Mouse (Mus musculus): ENCODE data around the gene Lrrc3.
"Not testable (repeated sequence)": the region's sequence is repeated elsewhere in the genome, so short reads cannot be mapped to it uniquely, and the experiment has no call there.

Gene Lrrc3

DNA sequence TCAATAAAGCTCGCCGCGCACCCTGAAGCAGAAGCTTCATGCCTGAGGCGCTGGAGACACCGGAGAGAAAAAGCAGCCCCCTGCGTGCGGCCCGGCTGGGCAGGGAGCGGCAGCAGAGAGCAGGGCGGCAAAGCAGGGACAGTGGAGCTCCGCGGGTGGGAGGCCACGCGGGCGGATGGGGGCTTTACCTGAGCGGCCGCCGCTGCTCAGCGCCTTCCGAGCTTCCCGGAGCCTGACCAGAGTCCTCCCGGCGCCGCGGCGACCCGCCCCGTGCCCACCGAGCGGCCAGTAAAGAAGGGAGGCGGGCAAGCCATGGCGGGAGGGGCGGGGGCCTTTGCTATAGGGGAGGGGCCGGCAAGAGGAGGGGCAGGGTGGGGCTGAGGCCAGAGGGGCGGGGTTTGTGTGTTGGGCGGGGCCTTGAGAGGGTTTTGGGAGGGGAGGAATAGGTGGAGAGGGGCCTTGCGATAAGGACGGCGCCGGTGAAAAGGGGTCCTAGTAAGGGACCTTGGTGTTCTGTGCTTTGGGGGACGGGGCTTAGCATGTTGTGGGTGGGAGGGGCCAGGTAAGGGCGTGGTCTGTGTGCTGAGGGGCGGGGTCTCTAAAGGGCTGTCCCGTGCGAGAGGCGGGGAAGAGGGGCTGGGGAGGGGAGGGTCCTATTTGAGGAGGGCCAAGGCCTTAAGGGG lies at the start of gene Lrrc3:
Lrrc3 (minus strand) TSS at position 326 of the 683 bp plus-strand sequence.
- DNase-seq (ENCODE audit: low spot score), result peak; percentile 64

DNA sequence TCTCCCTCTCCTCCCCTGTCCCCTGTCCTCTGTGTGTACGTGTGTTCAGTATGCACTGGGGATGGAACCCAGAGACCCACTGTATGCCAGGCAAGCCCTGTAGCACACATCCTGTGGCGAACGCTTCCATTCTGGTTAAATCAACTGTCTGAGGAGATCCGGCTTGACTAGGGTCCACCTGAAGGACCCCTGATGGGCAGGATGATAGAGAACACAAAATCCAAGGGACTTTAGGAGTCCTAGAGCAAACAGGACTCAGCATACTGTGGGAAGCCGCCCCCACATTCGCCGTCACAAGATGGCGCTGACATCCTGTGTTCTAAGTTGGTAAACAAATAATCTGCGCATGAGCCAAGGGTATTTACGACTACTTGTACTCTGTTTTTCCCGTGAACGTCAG lies 48.1 kb upstream of the Lrrc3 start:
- DNase-seq (ENCODE audit: low spot score), result not testable (repeated sequence)

DNA sequence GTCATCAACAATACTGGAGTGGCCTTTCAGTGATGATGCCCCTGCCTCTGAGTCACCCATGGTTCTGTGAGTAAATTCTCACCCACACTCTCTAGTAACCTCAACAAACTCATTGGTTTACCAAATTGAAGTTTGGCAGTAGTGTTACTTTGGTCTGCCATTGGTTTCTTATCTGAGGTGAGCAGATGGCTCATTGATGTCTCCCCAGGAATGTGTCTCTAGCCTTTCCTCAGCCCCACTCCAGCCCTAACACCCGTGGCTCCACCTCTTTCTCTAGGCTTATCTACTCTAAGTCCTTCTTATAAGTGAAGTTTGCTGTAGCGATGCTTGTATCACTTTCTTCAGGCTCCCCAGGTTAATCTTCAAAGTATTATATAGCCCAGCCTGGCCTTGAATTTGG lies 37.3 kb upstream of the Lrrc3 start:
- no peak for DNase-seq (ENCODE audit: low spot score)

DNA sequence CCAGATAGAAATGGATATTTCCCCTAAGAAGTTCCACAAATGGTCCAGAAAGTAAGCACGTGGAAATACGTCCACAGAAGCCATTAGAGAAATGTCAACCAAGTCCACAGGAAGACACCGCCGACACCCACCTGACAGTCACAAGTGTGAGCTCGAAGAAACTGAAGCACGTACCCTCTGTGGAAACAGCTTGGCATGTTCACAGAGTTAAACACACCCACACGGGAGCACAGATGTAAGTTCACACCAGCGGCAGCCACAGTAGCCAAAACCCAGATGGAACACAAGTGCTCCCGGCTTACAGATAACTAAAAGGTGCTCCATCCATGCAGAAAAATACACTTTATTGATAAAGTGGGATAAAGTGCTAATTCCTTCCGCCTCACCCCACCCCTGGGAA lies 25.0 kb upstream of the Lrrc3 start:
- no peak for DNase-seq (ENCODE audit: low spot score)

DNA sequence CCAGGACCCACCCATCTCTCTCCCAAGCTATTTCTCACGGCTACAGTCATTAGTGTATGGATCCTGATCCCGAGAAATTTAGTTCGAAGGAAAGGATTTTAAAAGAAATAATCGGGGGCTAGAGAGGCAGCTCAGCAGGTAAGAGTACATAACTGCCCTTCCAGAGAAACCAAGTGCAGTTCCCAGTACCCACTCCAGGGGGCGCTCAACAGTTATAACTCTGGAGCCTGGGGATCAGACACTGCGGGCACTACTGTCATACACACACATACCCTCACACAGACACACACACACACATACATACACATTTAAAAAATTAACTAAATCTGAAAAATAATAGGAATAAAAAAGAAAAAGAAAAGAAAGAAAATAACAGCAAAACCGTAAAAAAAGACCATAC lies 23.8 kb upstream of the Lrrc3 start:
- peak; percentile 72 for DNase-seq (ENCODE audit: low spot score)

DNA sequence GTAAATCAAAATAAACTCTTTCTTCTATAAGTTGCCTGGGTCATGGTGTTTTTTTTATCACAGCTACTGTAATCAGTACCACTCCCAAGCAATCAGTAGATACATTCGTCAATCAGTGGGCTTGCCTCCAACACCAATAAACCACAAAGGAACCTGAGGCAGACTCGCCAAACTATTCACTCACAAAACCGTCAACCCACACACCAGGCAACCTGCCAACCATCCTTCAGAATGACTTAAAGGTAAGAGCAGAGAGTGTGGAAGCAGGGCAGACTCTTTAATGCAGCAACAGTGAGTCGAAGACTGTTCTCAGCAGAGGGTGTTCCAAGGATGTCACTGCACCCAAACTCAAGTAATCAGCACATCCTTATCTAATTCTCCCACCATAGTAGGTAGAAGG lies 20.3 kb upstream of the Lrrc3 start:
- DNase-seq (ENCODE audit: low spot score), result no peak

DNA sequence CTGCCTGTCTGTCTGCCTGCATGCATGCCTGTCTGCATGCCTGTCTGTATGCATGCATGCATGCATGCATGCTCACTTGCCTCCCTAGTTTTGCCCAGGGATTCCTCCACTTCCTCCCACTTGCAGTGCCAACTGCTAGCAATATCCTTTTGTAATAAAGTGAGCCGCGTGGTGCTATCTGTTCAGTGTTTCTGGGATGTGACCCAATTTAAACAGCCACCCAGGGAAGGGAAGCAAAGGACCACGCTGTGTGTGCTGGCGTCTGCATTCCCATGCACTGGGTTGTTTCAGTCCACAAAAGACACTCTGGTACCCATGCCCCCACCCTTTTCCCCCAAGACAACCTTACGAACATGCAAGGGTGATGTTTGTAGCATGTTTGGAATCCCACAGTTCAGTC lies 18.7 kb upstream of the Lrrc3 start:
- no peak for DNase-seq (ENCODE audit: low spot score)

DNA sequence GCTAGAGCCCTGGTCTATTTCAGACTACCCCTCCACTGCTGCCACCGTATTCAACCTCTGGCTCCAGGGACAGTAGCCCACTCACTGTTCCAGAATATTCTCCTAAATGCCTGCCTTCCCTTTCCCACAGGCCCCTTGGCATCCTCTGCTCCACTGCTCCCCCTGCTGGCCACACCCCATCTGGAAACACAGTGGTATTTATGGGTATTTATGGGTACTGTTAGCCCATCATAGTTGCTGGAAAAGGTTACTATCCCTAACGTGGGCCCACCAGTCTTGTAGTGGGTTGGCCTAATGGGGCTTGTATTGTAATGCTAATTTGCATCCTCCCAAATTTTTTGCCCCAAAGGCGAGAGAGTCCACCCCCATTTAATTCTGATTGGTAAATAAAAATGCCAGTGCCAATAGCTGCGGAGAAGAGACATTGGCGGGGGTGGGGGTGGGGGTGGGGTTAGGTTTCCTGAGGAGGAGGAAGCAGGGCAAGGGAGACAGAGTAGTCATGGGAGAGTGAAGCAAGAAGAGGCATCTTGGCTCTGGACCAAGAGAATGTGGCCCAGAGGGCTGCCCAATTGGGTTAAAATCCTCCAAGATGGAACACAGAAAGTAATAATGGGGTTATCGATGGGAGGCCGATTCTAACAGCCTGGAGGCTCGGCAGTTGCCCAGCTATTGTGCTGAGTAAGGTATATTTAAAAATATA lies 14.4 kb upstream of the Lrrc3 start:
- DNase-seq (ENCODE audit: low spot score), result peak; percentile 68

DNA sequence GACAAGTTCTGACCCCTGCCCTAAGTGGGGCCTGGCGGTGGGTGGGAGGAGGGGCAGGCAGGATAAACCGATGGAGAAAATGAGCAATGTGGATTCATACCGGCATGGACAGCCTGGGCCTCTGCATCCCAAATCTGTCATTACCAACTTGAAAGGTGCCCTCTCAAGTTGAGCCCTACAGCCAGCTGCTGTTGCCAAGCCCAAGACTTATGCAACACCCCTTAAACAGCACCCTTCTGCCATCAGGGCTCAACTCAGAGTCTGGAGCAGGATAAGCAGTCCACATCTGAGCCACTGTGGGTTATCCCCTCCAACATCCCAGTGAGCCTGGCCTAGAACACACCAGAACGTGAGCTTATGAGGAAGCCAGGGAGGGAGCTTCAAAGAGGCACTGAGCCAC lies 11.0 kb upstream of the Lrrc3 start:
- no peak for DNase-seq (ENCODE audit: low spot score)

DNA sequence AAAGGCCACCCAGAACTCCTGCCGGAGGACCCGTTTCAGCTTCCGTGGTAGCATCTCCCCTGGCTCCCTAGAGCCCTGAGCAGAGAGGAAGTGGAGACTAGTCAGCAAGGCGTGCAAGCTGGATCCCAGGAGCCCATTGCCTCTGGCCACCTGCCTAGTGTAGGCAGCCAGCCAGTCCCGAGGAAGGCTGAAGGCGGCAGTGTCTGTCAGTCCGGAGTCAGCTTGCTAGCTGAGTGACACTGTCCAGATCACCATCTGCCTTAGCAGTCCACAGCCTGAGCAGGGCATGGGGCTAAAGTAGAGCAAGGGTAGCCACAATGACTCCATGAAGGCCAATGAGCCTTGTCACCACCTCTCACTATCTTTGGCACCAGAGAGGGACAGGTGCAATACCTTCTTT lies 10.3 kb upstream of the Lrrc3 start:
- peak; percentile 18 for DNase-seq (ENCODE audit: low spot score)

DNA sequence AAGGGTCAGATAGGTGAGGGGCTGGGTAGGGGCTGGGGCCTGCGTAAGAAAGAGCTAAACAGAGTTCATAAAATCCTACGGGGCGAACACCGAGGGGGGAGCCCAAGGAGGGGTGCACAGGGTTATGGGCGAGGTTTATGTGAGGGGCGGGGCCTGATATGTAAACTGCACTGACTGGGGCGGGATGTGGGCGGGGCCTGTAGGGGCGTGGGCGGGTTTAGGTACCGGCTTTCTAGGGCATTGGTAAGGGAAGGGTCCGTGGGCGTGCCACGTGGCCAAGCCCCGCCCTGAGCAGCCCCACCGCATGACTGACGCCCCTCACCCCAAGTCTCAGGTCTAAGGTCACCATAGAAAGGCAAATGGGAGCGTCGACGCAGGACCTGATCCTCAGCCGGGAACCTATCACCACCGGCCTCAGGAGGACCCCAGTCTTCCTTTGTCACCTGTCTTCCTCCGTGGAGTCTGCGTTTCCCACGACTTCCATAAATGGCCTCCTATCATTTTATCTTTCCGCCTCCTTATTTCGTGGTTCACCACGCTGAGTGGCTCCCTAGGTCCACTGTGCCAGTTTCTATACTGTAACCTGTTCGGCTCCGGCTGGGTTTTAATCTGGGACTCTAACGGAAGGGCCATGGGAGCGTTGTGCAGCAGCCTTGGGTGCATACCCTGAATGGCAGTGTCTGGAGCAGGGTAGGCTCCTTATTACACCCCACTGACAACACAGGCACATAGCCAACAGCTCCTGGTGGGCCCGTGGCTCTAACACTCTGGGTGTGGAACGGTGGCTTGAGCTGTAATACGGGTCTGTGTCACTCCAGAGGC lies 769 bp upstream of the Lrrc3 start:
- peak; percentile 57 for DNase-seq (ENCODE audit: low spot score)

DNA sequence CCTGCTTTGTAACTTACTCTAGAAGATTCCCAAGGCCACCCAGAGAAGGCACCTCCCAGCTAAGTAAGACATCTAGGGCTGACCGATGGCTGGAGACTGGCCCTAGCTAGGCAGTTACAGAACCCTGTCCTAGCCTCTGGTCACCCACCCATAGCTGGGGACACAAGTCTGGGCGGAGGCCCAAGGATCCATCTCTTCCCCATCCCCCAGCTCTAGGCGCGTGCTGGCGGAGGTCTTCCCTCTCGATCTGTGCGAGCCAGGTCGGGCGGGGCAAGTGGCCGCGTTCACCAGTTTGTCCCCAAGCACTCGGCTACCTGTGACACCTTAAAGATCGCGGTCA lies 495 bp downstream of the Lrrc3 start:
- no peak for DNase-seq (ENCODE audit: low spot score)

DNA sequence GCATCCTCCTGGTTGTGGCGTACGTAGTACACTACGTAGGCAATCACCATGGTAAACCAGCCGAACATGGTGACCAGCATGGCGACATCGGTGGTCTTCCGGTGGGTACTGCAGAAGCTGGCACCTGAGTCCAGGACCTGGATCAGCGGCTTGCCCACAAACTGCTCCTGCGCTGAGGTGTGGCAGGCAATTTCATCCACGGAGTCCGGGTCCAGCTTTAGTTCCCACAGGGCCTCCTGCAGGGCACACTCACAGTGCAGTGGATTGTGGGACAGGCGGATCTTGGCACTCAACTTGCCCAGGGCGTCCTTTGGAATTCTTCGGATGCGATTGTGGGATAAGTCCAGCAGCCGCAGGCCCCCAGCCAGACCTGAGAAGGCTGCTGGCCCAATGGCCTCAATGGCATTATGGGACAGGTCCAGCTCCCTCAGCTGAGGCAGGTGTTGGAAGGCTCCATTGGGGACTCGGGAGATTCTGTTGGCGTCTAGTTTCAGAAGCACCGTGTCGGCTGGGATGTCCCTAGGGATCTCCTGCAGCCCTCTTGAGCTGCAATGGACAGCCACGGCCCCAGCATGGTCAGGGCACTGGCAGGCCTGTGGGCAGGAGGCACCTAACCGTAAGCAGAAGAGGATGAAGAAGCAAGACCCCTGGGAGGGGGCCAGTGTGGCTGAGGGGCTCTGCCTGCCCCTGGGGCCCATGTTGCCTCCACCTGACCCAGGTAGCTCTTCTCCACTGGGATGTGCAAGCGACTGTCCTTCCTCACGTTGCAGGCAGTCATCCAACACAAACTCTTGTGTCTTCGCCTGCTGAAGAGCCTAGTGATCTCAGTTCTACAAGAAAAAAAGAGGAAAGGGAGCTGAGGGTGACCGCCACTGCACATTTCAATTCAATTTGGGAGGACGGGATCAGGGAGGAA lies 1.2 kb downstream of the Lrrc3 start:
- no peak for DNase-seq (ENCODE audit: low spot score)

DNA sequence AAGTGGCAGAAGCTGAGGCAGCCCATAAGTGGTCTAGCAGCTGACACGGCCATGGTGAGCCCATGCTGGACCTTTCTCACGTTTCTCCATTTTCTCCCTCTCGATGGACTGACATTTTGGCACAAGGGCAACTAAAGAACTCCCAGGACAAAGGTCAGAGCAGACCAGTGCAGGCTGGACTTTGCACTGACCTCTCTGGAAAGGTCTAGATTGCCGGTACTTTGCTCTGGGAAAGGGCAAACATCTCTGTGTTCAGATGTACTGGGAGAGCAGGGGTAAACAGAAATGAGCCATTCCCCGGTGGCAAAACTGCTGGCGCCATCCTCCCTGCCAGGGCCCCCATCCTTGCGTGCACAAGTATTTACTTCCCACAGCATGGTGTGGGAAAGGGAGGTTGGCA lies 2.2 kb downstream of the Lrrc3 start:
- DNase-seq (ENCODE audit: low spot score), result no peak

DNA sequence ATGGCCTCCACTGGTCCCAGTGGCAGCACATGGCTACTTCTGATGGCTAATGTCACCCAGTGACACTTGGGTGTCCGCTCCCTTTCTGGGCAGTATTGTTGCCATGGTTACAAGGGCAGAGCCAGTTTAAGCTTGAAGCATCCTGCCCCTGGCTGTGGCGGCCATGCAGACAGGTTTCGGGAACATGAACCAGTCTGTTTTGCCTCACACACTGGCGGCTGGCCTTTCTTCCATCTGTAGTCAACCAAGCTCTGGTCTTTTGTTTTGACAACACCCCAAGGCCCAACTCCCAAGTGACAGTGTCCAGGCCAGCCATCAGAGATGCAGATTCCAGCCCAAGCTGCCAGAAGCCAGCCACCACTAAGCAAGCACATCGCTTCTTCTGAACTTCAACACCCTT lies 6.8 kb downstream of the Lrrc3 start:
- no peak for DNase-seq (ENCODE audit: low spot score)

DNA sequence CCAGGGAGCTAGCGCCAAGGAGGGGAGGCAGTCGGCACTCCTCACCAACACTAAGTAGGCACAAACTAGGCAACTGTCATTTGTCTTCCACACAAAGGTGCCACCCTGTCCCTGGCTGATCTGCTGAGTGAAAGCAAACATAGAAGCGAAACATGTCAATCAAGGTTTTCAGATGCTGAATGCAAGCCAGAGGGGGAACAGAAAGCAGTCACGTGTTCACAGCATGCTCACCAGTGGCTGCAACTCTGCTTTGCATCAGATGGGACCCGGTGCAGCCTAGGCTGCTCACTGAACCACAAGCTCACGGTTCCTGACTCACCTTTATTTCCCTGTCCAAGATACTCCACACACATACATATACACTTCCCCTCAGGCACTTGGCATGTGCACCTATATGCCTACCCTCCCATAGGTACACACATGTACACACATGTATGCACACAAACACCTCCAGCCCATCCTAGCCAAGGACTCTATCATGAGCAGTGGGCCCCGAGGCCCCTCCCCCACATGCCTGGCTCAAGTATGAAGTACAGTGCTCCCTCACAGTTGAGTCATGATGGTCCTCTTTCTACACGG lies 11.3 kb downstream of the Lrrc3 start:
- DNase-seq (ENCODE audit: low spot score), result no peak

DNA sequence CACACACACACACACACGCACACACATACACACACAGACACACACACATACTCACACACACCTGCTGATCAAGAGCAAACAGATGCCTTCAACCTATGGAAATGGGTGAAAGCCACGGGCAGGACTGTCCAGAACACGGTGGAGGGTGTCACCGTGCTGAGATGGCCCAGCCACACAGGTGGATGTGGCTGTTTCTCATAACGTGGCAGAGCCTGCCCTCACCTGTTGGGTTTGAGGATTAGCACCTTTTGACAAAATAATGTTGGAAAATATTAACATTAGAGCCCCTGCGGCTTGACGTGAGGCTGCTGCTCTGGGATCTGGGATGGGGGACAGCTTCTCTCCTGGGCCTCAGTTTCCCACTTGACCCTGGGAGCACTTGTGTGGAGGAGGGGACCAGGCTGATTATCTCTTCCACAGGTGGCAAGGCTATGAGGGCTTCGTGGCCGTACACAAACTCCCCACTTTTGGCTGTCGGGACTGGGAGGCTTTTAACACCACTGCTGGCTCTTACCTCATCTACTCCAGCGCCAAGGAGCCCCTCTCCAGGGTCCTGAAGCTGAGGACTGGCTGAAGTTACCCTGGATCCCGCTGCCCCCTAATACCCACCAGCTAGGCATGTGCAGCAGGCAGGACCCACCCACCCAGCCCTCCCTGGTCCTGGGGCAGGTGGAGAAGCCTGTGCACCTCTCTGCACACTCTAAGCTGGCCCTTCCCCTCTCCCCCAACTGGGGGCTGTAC lies 16.2 kb downstream of the Lrrc3 start:
- DNase-seq (ENCODE audit: low spot score), result no peak

DNA sequence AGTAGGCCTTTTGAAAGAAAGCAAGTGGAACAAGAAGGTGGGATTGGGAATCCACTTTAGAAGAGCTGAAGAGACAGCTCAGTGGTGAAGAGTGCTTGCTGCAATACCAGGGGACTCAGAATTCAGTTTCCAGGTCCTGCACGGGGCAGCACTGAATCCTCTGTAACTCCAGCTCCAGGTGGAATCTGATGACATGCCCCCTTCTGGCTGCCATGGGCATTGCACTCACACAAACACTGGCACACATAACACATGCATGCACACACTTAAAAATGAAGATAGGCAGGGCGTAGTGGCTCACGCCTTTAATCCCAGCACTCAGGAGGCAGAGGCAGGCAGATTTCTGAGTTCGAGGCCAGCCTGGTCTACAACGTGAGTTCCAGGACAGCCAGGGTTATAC lies 19.8 kb downstream of the Lrrc3 start:
- DNase-seq (ENCODE audit: low spot score), result no peak

DNA sequence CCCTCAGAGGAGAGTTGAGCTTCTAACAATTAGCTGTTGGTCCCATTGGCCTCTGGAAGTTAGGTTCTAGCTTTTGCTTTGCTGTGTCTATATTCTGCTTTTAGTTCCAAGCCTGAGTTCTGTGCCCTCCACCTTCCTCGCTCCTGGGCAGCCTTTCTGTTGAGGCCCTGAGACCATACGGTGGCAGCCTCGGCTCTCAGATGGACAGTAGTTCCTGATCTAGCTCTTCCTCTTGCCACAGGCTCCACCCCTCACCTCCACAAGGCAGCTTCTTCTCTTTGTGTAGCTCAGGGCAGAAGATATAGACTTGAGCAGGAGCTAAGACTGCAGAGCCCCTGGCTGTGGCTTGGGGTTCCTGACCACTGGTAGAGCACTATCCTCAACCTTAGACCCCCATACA lies 22.0 kb downstream of the Lrrc3 start:
- DNase-seq (ENCODE audit: low spot score), result no peak

DNA sequence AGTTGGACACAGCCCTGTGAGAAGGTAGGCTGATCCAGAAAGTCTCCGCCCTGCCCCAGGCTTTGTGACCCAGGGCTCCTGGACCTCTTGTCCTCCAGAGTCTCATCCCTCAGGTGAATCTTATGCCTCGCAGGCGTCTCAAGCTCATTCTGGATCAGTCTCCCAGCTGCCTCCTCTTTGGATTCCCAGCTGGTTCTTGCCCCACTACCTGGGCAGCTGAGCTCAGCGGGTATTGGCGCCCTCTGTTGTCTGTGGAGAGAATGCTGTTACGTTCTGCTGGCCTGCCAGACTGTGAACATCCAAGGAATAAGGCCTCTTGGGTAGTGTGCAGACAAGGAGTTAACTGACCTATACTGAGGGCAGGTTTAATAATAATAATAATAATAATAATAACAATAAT lies 23.4 kb downstream of the Lrrc3 start:
- peak; percentile 51 for DNase-seq (ENCODE audit: low spot score)

DNA sequence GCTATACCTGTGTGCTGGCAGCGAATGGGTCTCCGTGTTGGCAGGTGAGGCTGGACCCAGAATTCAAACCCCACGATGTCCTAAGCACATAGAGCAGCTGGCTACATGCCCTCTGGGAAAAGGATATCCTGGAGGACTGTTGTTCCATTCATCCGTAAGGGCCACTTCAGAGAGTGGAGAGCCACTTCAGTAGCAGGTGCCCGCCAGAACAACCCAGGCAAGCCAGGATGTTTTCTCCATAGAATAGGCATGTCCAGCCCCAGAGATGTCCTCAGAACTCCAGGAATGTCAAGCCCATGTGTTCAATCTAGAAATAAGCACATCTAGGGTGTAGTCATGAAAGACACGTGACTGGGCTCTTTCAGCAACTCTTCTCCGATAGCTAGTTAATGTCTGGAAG lies 32.7 kb downstream of the Lrrc3 start:
- no peak for DNase-seq (ENCODE audit: low spot score)
